Mouse (Mus musculus) limb, embryonic 10.5 days (tissue): ENCODE data around the gene Tbcd. TPM values are rescaled to one million over a fixed set of nuclear protein-coding genes. Genes with fewer than 3 reads are reported as not detected.
A peak's percentile ranks its signal among the peaks of the same experiment; 100 is the strongest.

ENCODE experiments used
- DNase-seq: peaks from one replicate; pipeline ENCODE4 v3.0.0-alpha.2; 2017; ENCODE audit warnings: low spot score
- H3K27ac ChIP-seq: fragments of 300-500 bp; sonication (generic); 2 replicates; pipeline ENCODE4 v1.5.1; 2016; ENCODE audit warnings: mild to moderate bottlenecking
- H3K27me3 ChIP-seq: fragments of 300-500 bp; sonication (generic); 2 replicates; pipeline ENCODE4 v1.6.1; 2016; ENCODE audit warnings: low read depth, mild to moderate bottlenecking; ENCODE audit not compliant: poor library complexity, severe bottlenecking
- H3K36me3 ChIP-seq: fragments of 300-500 bp; sonication (generic); 2 replicates; pipeline ENCODE4 v1.6.1; 2016; ENCODE audit warnings: mild to moderate bottlenecking, moderate library complexity
- H3K4me1 ChIP-seq: fragments of 300-500 bp; sonication (generic); 2 replicates; pipeline ENCODE4 v1.6.1; 2016
- H3K4me3 ChIP-seq: fragments of 300-500 bp; sonication (generic); 2 replicates; pipeline ENCODE4 v1.5.1; 2016; ENCODE audit warnings: mild to moderate bottlenecking, moderate library complexity
- H3K9me3 ChIP-seq: fragments of 300-500 bp; sonication (generic); replicated peaks from 2 replicates; pipeline ENCODE4 v1.6.1; 2016; ENCODE audit warnings: mild to moderate bottlenecking
- WGBS: fragments of 180-500 bp; shearing (Covaris S2); methylation state at CpG from one replicate; pipeline ENCODE4 v1.1.7; 2016; 5-methylcytosine and 5-hydroxymethylcytosine counted together
- polyA plus RNA-seq: library from polyadenylated mRNA; unstranded; fragments of >200 nt; fragmentation: Nextera tagmentation; extraction: Ambion mirVana; gene quantifications from 2 replicates; pipeline ENCODE4 v1.2.1, GENCODE M21; 2016

Tbcd gene
- polyA plus RNA-seq, 1 experiment from 2014 or later, result 54.9 TPM

DNA sequence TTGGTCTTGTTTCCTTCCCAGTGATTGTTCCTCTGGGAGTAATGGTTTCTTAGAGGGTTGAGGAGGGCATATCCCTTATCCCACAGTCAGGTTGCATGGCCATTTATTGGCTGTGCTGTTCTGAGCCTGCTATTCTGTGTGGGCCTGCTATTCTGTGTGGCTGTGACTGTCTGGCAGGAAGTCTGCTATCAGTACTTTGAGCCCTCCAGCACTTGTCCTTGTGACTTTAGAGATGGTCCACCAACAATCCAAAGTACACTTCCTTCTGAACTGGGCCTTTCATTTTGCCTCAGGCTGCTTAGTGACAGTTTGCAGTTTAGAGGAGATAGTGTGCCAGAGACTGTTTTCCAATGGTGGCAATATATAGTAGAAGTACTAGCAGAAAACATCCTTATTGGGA lies 48.8 kb downstream of the Tbcd start:
- peaks cover 73% of the 10 kb centered on the region for H3K36me3 ChIP-seq
- H3K27me3 ChIP-seq, result no peaks in the 10 kb centered on the region
- no peak for DNase-seq
- H3K9me3 ChIP-seq, result no peaks in the 10 kb centered on the region
- H3K4me1 ChIP-seq, result no peaks in the 10 kb centered on the region
- no peak overlapping the region for H3K27ac ChIP-seq
- no peak overlapping the region for H3K4me3 ChIP-seq

GRCm38 (mm10) chr11:121501525-121501924 lies 49.8 kb downstream of the Tbcd start:
- no peak for DNase-seq
- Histone ChIP-seq H3K9me3 (no peaks in the 10 kb centered on the region), H3K27me3 (no peaks in the 10 kb centered on the region), H3K4me3 (no peak overlapping the region), H3K27ac (no peak overlapping the region), H3K36me3 (peaks cover 75% of the 10 kb centered on the region), H3K4me1 (no peaks in the 10 kb centered on the region)
- 92% methylated on average over 4 of the region's 4 CpGs for WGBS

DNA sequence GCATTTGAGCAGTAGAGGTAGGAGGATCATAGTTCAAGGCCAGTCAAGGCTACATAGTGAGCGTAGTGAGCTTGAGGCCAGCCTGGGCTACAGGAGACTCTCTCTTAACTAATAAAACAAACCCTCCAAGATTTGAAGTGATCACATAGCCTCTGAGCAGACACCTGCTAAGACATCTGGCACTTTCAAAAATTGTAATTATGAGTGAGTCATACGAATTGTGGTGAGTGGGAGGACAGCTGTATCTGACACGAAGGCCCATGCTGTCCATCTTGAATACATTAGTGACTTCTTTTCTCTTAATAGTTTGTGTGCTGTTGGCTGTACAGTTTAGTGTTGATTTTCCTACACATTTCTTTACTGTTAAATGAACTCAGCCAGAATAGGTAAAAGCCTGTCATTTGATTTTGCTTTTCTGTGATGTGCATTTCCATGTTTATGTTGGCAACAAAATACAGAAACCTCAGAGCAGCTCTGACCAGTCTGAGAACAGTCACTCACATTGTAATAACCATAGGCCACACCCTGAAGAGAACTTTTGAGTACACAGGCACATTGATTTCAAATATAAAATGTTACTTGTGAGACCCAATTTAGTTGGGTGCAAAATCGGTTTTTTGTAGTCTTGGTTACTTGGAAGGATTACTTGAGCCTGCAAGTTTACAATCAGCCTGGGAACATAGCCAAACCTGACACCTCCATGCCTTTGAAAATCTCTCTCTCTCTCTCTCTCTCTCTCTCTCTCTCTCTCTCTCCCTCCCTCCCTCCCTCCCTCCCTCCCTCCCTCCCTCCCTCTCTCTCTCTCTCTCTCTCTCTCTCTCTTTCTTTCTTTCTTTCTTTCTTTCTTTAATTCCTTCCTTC lies 50.5 kb downstream of the Tbcd start:
- no peak overlapping the region for H3K4me3 ChIP-seq
- no peak overlapping the region for H3K27ac ChIP-seq
- no peaks in the 10 kb centered on the region for H3K27me3 ChIP-seq
- WGBS, result 88% methylated on average over 4 of the region's 4 CpGs
- H3K9me3 ChIP-seq, result no peaks in the 10 kb centered on the region
- peaks cover 68% of the 10 kb centered on the region for H3K36me3 ChIP-seq
- DNase-seq, result no peak
- H3K4me1 ChIP-seq, result no peaks in the 10 kb centered on the region

DNA sequence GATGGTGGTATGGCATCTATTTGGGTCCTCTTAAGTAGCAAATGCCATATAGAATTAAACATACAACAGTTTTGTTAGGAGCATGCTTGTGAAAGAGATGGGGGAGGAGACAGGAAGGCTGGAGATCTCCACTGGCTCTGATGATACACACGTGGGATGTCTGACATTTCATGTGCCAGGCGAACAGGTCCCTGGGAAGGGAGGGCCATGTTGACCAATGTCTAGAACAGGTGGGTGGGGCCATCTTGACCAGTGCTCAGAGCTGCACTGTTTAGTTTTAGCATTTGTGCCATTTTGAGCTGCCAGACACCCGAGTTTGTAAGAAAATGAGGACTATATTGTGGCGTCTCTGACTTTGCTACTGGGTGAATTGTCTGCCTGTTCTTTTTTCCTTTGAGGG lies 56.7 kb downstream of the Tbcd start:
- H3K27ac ChIP-seq, result no peak overlapping the region
- 89% methylated on average over 4 of the region's 4 CpGs for WGBS
- H3K4me3 ChIP-seq, result no peak overlapping the region

GRCm38 (mm10) chr11:121510512-121511246 lies 58.9 kb downstream of the Tbcd start:
- H3K27ac ChIP-seq, result no peak overlapping the region
- no peaks in the 10 kb centered on the region for H3K27me3 ChIP-seq
- H3K9me3 ChIP-seq, result no peaks in the 10 kb centered on the region
- WGBS, result 77% methylated on average over 9 of the region's 9 CpGs
- no peak for DNase-seq
- no peak overlapping the region for H3K4me3 ChIP-seq
- peaks cover 5% of the 10 kb centered on the region for H3K36me3 ChIP-seq
- H3K4me1 ChIP-seq, result peaks cover 4% of the 10 kb centered on the region; the same call in 1 of the 2 replicates

More for the DNA sequence above, 56.7 kb downstream of the Tbcd start:
- H3K36me3 ChIP-seq, result peaks cover 21% of the 10 kb centered on the region
- no peaks in the 10 kb centered on the region for H3K9me3 ChIP-seq
- H3K27me3 ChIP-seq, result no peaks in the 10 kb centered on the region
- peaks cover 4% of the 10 kb centered on the region; the same call in 1 of the 2 replicates for H3K4me1 ChIP-seq
- DNase-seq, result no peak

DNA sequence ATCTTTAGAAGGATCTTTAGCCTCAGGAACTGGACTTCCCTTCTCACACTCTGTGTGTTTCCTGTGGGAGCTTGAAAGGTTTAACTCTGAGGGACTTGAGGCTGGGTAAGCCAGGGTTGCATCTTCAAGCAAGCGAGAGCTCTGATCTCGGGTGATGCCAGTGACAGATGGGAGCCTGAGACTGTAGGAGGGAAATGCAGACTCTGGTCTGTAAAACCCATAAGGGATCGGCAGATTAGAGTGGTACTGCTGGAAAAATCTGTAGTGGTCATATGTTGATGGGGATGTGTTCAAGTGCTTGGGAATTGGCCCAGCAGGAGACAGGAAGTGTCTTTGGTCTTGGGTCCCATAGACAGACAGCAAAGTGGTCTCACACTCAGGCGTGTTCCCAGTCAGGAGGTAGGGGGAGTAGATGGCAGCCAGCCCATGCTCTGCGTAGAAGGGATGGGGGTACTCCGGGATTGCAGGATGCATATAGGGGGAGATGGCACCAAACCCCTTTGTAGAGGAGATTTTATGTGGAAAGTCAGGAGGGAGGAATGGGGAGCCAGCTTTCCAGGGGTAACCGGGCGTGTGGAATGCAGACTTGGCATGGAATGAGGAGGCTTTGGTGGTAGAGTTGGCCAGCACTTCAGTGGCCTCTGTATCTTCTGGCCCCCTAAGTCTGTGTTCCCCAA lies 61.3 kb downstream of the Tbcd start:
- 93% methylated on average over 8 of the region's 8 CpGs for WGBS
- no peak overlapping the region for H3K27ac ChIP-seq
- peaks cover 4% of the 10 kb centered on the region; the same call in 1 of the 2 replicates for H3K4me1 ChIP-seq
- DNase-seq, result no peak
- no peak overlapping the region for H3K4me3 ChIP-seq
- no peaks in the 10 kb centered on the region for H3K36me3 ChIP-seq
- H3K9me3 ChIP-seq, result no peaks in the 10 kb centered on the region
- no peaks in the 10 kb centered on the region for H3K27me3 ChIP-seq

GRCm38 (mm10) chr11:121515996-121516395 lies 64.2 kb downstream of the Tbcd start:
- no peaks in the 10 kb centered on the region for H3K9me3 ChIP-seq
- 0 out of 2 replicates have a peak, but pooled peaks cover 4% of the 10 kb centered on the region for H3K4me1 ChIP-seq
- no peak overlapping the region for H3K27ac ChIP-seq
- H3K36me3 ChIP-seq, result no peaks in the 10 kb centered on the region
- H3K4me3 ChIP-seq, result no peak overlapping the region
- 88% methylated on average over 9 of the region's 9 CpGs for WGBS
- no peak for DNase-seq
- H3K27me3 ChIP-seq, result no peaks in the 10 kb centered on the region

GRCm38 (mm10) chr11:121516906-121517305 lies 65.2 kb downstream of the Tbcd start:
- DNase-seq, result no peak
- Histone ChIP-seq H3K9me3 (no peaks in the 10 kb centered on the region), H3K36me3 (no peaks in the 10 kb centered on the region), H3K27me3 (no peaks in the 10 kb centered on the region), H3K4me3 (no peak overlapping the region), H3K4me1 (0 out of 2 replicates have a peak, but pooled peaks cover 4% of the 10 kb centered on the region), H3K27ac (no peak overlapping the region)
- WGBS, result 90% methylated on average over 3 of the region's 3 CpGs

- DNase-seq, result no peak
- 0 out of 2 replicates have a peak, but pooled peaks cover 4% of the 10 kb centered on the region for H3K4me1 ChIP-seq
- H3K9me3 ChIP-seq, result no peaks in the 10 kb centered on the region
- 82% methylated on average over 17 of the region's 17 CpGs for WGBS
- H3K27ac ChIP-seq, result no peak overlapping the region
- no peak overlapping the region for H3K4me3 ChIP-seq
- no peaks in the 10 kb centered on the region for H3K27me3 ChIP-seq
- no peaks in the 10 kb centered on the region for H3K36me3 ChIP-seq
Observed at GRCm38 (mm10) chr11:121517687-121518465, 66.1 kb downstream of the Tbcd start.

DNA sequence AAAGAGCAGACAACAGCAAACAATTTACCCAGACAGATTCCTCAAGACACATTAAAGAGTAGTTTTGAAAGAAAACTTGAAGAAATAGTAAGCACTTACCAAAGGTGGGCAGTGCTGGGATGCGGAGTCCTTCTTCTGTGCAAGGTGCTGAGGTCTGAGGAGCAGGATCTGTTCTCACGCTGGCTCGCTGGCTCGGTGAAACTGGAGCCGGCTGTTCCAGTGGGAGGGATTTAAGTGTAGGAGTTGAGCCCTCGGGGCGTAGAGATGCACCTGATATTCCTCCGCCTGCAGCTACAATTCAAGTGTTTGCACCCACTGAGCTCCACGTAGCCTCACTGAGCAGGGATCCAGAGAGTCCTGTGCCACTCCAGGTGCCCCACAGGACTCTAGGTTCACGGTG lies 67.4 kb downstream of the Tbcd start, which contains the start of gene Zfp750:
Gene Zfp750, minus strand, starts transcription at position 203 of the 400 bp plus-strand sequence.
- Histone ChIP-seq H3K4me3 (no peak within 1 kb of the TSS), H3K4me1 (0 out of 2 replicates have a peak, but pooled peaks cover 4% of the 10 kb centered on the region), H3K27ac (no peak within 1 kb of the TSS), H3K27me3 (no peaks in the 10 kb centered on the region), H3K9me3 (no peaks in the 10 kb centered on the region), H3K36me3 (no peaks in the 10 kb centered on the region)
- 51% methylated on average over 10 of the region's 10 CpGs for WGBS
- DNase-seq, result peak; percentile 31

DNA sequence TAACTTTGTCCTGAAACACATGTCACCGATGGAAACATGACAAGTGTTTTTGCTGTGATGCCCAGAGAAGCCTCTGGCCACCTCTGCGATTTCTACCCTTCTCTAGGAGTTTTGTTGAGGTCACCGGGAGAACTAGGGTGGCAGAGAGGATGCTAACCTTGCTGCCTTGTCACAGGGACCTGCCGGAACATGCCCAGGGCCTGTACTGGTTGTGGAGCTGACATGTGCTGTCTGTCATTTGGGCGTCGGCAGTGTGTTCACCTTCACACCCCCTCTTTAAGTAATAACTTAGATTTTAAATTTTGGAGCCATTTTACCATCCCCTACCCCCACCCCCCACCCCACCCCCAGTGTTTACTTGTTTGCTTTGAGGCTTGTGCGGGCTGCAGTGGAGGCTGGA lies 68.0 kb downstream of the Tbcd start:
- 0 out of 2 replicates have a peak, but pooled peaks cover 4% of the 10 kb centered on the region for H3K4me1 ChIP-seq
- WGBS, result 83% methylated on average over 7 of the region's 7 CpGs
- H3K36me3 ChIP-seq, result no peaks in the 10 kb centered on the region
- no peaks in the 10 kb centered on the region for H3K27me3 ChIP-seq
- no peak for DNase-seq
- H3K27ac ChIP-seq, result no peak overlapping the region
- H3K4me3 ChIP-seq, result no peak overlapping the region
- H3K9me3 ChIP-seq, result no peaks in the 10 kb centered on the region

- no peaks in the 10 kb centered on the region for H3K36me3 ChIP-seq
- no peak for DNase-seq
- H3K4me3 ChIP-seq, result no peak overlapping the region
- H3K9me3 ChIP-seq, result no peaks in the 10 kb centered on the region
- no peaks in the 10 kb centered on the region for H3K27me3 ChIP-seq
- 86% methylated on average over 2 of the region's 2 CpGs for WGBS
- 0 out of 2 replicates have a peak, but pooled peaks cover 4% of the 10 kb centered on the region for H3K4me1 ChIP-seq
- H3K27ac ChIP-seq, result no peak overlapping the region
Observed at GRCm38 (mm10) chr11:121520761-121521160, 69.0 kb downstream of the Tbcd start.
